Mouse (Mus musculus): Measurements from ENCODE around the gene 4933417A18Rik.
A peak's percentile ranks its signal among the peaks of the same experiment; 100 is the strongest.
"Not testable (repeated sequence)": the region's sequence is repeated elsewhere in the genome, so short reads cannot be mapped to it uniquely, and the experiment has no call there.

4933417A18Rik gene

GRCm38 (mm10) chr13:34976116-34976515 lies 51.9 kb downstream of the 4933417A18Rik start:
- no peak for DNase-seq

- no peak for DNase-seq
Observed at GRCm38 (mm10) chr13:34977410-34977809, 53.2 kb downstream of the 4933417A18Rik start.

DNA sequence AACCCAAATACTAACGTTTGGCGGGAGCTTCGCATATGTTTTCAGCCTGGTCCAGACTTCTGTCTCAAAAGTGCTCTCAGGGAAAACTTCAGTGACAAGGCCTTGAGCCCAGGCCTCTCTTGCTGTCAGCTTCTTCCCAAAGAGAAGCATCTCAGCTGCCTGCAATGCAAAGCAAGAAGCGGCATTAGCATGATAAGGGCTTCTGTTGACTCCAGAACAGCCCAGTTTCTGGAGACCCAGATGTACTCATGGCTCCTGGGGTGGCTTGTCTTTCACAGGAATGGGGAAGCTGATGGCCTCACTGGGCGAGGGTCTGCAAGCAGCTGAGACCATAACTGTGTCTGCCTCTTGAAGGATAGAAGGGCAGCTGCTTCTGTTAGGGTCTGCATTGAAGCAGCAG lies 54.4 kb downstream of the 4933417A18Rik start:
- DNase-seq: not testable (repeated sequence)

DNA sequence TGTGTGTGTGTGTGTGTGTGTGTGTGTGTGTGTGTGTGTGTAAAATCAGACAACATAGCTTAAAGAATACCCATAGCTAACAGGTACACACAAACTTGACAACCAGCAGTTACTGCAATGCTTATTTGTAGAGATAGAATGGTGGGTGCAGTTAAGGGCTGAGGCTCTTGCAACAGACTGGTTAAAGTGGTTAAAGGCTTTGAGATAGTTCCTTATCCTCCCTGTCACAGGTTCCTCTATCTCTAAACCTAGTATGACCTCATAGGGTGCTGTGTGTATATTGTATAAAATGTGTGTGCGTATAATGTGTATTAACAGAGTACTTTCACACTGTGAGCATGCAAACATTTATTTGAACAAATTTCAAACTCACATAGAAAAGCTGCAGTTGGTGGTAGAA lies 59.3 kb downstream of the 4933417A18Rik start:
- not testable (repeated sequence) for DNase-seq

- no peak for DNase-seq
Observed at GRCm38 (mm10) chr13:34991581-34992273, 67.5 kb downstream of the 4933417A18Rik start.

DNA sequence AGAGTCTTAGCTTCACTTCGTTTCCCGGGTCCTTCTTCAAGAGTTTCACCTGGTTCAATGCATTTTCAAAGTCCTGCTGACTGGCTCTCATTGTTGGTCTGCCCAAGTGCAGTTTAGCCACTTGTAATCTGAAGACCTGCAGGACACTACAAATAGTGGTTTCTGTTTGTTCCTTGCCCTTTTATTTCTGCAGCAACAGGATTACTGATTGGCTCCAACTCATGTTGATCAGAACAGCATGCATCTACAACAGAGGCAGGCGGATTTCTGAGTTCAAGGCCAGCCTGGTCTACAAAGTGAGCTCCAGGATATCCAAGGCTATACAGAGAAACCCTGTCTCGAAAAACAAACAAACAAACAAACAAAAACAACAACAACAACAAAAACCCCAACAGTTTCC lies 68.9 kb downstream of the 4933417A18Rik start:
- DNase-seq: no peak

- DNase-seq: no peak
Observed at GRCm38 (mm10) chr13:34993595-34993982, 69.4 kb downstream of the 4933417A18Rik start.

- peak; percentile 90 for DNase-seq
Observed at GRCm38 (mm10) chr13:34993983-34994811, 70.0 kb downstream of the 4933417A18Rik start.

DNA sequence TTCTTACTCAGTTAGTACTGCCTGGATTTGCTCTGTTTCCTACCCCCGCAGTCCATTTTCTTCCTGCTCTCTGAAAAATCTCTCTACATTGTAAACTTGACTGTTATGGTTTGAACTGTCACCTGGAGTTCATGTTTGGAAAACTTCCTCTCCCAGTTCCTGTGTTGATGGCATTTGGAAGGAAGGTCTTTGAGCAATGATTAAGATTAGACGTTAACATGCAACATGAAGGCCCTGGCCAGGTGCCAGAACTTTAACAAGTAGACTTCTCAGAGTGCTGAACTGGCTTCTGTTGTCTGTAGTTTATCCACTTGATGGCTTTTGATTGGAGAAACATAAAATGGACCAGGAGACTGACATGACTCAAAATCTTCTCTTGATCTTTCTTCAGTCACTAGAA lies 71.7 kb downstream of the 4933417A18Rik start:
- DNase-seq: no peak
